Mouse (Mus musculus) CH12.LX (cell line): ENCODE data around the gene Gna14. TPM values are rescaled to one million over a fixed set of nuclear protein-coding genes. Genes with fewer than 3 reads are reported as not detected.

Source experiments
- DNase-seq: peaks from one replicate; pipeline ENCODE4 v3.0.0-alpha.2; 2013; ENCODE audit errors: extremely low read depth
- H3K27ac ChIP-seq: 2 replicates; pipeline ENCODE4 v1.5.1; 2012; ENCODE audit warnings: low read depth, mild to moderate bottlenecking, control low read depth, moderate library complexity; ENCODE audit not compliant: insufficient read depth
- H3K27me3 ChIP-seq: replicated peaks from 2 replicates; pipeline ENCODE3; 2012; ENCODE audit warnings: inconsistent platforms
- H3K36me3 ChIP-seq, 2 experiments: replicated peaks in 1 of 2; 2 replicates each; pipeline versions ENCODE3 to v1.6.1; 2012; ENCODE audit warnings: inconsistent platforms in 1 of 2, low read length in 1 of 2, mild to moderate bottlenecking in 1 of 2, mixed read lengths in 1 of 2, moderate library complexity in 1 of 2; ENCODE audit not compliant: control insufficient read depth in 1 of 2, insufficient read depth in 1 of 2
- H3K4me1 ChIP-seq, 2 experiments: 2 replicates each; pipeline ENCODE4 v1.6.1; 2012; ENCODE audit warnings: inconsistent platforms in 1 of 2, moderate library complexity in 1 of 2; ENCODE audit not compliant: insufficient read depth in 2 of 2, control insufficient read depth in 1 of 2
- H3K4me2 ChIP-seq: 2 replicates; pipeline ENCODE4 v1.6.1; 2012; ENCODE audit warnings: low read depth, mild to moderate bottlenecking, control low read depth; ENCODE audit not compliant: poor library complexity, insufficient read depth, severe bottlenecking
- H3K4me3 ChIP-seq, 3 experiments: fragments of 150-350 bp in 1 of 3; sonication (generic) in 1 of 3; replicated peaks in 1 of 3; 2 replicates each; pipeline versions ENCODE3 to v1.5.1; 2011 to 2012; ENCODE audit warnings: low read depth in 2 of 3, low read length in 2 of 3, mild to moderate bottlenecking in 2 of 3, moderate library complexity in 2 of 3, control low read depth in 1 of 3, improper control_type of control experiment in 1 of 3, inconsistent platforms in 1 of 3, mixed read lengths in 1 of 3; ENCODE audit not compliant: poor library complexity in 1 of 3
- H3K79me2 ChIP-seq: replicated peaks from 2 replicates; pipeline ENCODE4 v1.6.1; 2012; ENCODE audit warnings: mild to moderate bottlenecking, moderate library complexity; ENCODE audit not compliant: control insufficient read depth, poor library complexity, insufficient read depth, severe bottlenecking; ENCODE audit errors: extremely low read depth
- H3K9ac ChIP-seq: 2 replicates; pipeline ENCODE4 v1.6.1; 2012; ENCODE audit warnings: low read depth, mild to moderate bottlenecking, control low read depth, moderate library complexity; ENCODE audit not compliant: insufficient read depth
- H3K9me3 ChIP-seq: replicated peaks from 2 replicates; pipeline ENCODE3; 2012; ENCODE audit warnings: low read length, inconsistent platforms, mixed read lengths
- BHLHE40 ChIP-seq: IDR thresholded peaks from 2 replicates; pipeline ENCODE4 v1.6.1; 2011; ENCODE audit warnings: mild to moderate bottlenecking, low read depth, low read length, improper control_type of control experiment
- CHD1 ChIP-seq: IDR thresholded peaks from 2 replicates; pipeline ENCODE4 v1.6.1; 2012; ENCODE audit warnings: low read depth, low read length, improper control_type of control experiment, inconsistent platforms
- CTCF ChIP-seq, 2 experiments: IDR thresholded peaks in 1 of 2; conservative IDR thresholded peaks in 1 of 2; 2 replicates each; pipeline ENCODE4 v1.5.1; 2011 to 2012; ENCODE audit warnings: low read depth in 2 of 2, low read length in 2 of 2, improper control_type of control experiment in 1 of 2, inconsistent platforms in 1 of 2, mild to moderate bottlenecking in 1 of 2, moderate library complexity in 1 of 2
- E2F4 ChIP-seq: IDR thresholded peaks from 2 replicates; pipeline ENCODE4 v1.6.1; 2011; ENCODE audit warnings: low read depth, low read length, improper control_type of control experiment; ENCODE audit not compliant: insufficient replicate concordance
- ETS1 ChIP-seq: conservative IDR thresholded peaks from 2 replicates; pipeline ENCODE4 v1.6.1; 2012; ENCODE audit warnings: low read depth, mild to moderate bottlenecking, inconsistent platforms, low read length, improper control_type of control experiment, moderate library complexity
- IRF4 ChIP-seq: IDR thresholded peaks from 2 replicates; pipeline ENCODE4 v1.6.1; 2014; ENCODE audit warnings: low read depth, mild to moderate bottlenecking, inconsistent platforms, low read length, improper control_type of control experiment
- JUND ChIP-seq: conservative IDR thresholded peaks from 2 replicates; pipeline ENCODE4 v1.6.1; 2011; ENCODE audit warnings: low read depth, low read length, improper control_type of control experiment
- KAT2A ChIP-seq: IDR thresholded peaks from 2 replicates; pipeline ENCODE4 v1.6.1; 2012; ENCODE audit warnings: low read length, improper control_type of control experiment, inconsistent platforms; ENCODE audit not compliant: insufficient replicate concordance
- MAZ ChIP-seq: IDR thresholded peaks from 2 replicates; pipeline ENCODE4 v1.6.1; 2012; ENCODE audit warnings: low read depth, mild to moderate bottlenecking, inconsistent platforms, low read length, improper control_type of control experiment, moderate library complexity
- MXI1 ChIP-seq: IDR thresholded peaks from 2 replicates; pipeline ENCODE4 v1.6.1; 2011; ENCODE audit warnings: mild to moderate bottlenecking, low read depth, low read length, improper control_type of control experiment
- NRF1 ChIP-seq: IDR thresholded peaks from 2 replicates; pipeline ENCODE4 v1.6.1; 2014; ENCODE audit warnings: low read depth, mild to moderate bottlenecking, inconsistent platforms, low read length, improper control_type of control experiment, moderate library complexity
- PAX5 ChIP-seq: IDR thresholded peaks from 2 replicates; pipeline ENCODE4 v1.6.1; 2012; ENCODE audit warnings: low read length, inconsistent platforms, mixed read lengths
- POLR2A ChIP-seq: IDR thresholded peaks from 2 replicates; pipeline ENCODE4 v1.6.1; 2011; ENCODE audit warnings: low read depth, mild to moderate bottlenecking, improper control_type of control experiment, low read length
- POLR2AphosphoS2 ChIP-seq: IDR thresholded peaks from 2 replicates; pipeline ENCODE4 v1.6.1; 2011; ENCODE audit warnings: low read depth, low read length, improper control_type of control experiment
- RAD21 ChIP-seq: IDR thresholded peaks from 2 replicates; pipeline ENCODE4 v1.6.1; 2011; ENCODE audit warnings: low read depth, mild to moderate bottlenecking, low read length, improper control_type of control experiment, moderate library complexity
- RCOR1 ChIP-seq: conservative IDR thresholded peaks from 2 replicates; pipeline ENCODE4 v1.6.1; 2012; ENCODE audit warnings: low read depth, mild to moderate bottlenecking, inconsistent platforms, low read length, improper control_type of control experiment
- TBP ChIP-seq: conservative IDR thresholded peaks from 2 replicates; pipeline ENCODE4 v1.6.1; 2011; ENCODE audit warnings: low read depth, low read length, improper control_type of control experiment
- ZKSCAN1 ChIP-seq: IDR thresholded peaks from 2 replicates; pipeline ENCODE4 v1.6.1; 2012; ENCODE audit warnings: low read depth, inconsistent platforms, low read length, improper control_type of control experiment, borderline replicate concordance
- dilution Hi-C: fragments of 300-500 bp; cut with MboI; formaldehyde crosslinking; loops from 2 replicates; pipeline ENCODE4 v1.14.3; 2020; ENCODE audit warnings: low sequenced_read_pairs; ENCODE audit not compliant: extremely low pct_unique_long_range_greater_than_20kb, extremely low pct_ligation_motif_present
- in situ Hi-C: fragments of 300-500 bp; cut with MboI; formaldehyde crosslinking; loops from 3 replicates; pipeline ENCODE4 v1.14.3; 2019; ENCODE audit warnings: low sequenced_read_pairs, low pct_ligation_motif_present, low pct_unique_long_range_greater_than_20kb, mixed read lengths
- polyA plus RNA-seq: library from polyadenylated mRNA; unstranded; fragments of >175 nt; gene quantifications from 2 replicates; pipeline ENCODE4 v1.2.1, GENCODE M21; 2012; ENCODE audit warnings: low read depth; ENCODE audit not compliant: insufficient read length
- total RNA-seq, 2 experiments: library from RNA; depleted of rRNA; stranded (reverse); fragments of 300-350 nt in 1 of 2; fragments of >200 nt in 1 of 2; gene quantifications; 2 replicates each; pipeline ENCODE4 v1.2.3; 2012 to 2014

The Gna14 gene
- total and polyA plus RNA-seq, 3 experiments = 0.08 TPM; not detected in 2

- Histone ChIP-seq H3K27me3 (no peaks in the 10 kb centered on the region), H3K27ac (no peak overlapping the region), H3K9me3 (no peaks in the 10 kb centered on the region)
These were observed 4.3 kb downstream of the Gna14 start for GRCm38 (mm10) chr19:16439834-16440233.

GRCm38 (mm10) chr19:16441329-16441728 lies 5.8 kb downstream of the Gna14 start:
- in situ Hi-C loops = no loop called here
- TF ChIP-seq PAX5 (no peak), RCOR1 (no peak), IRF4 (no peak)
- H3K4me1 ChIP-seq = no peaks in the 10 kb centered on the region

More at GRCm38 (mm10) chr19:16439834-16440233, 4.3 kb downstream of the Gna14 start:
- H3K4me2 ChIP-seq = no peak overlapping the region
- in situ Hi-C loops = no loop called here
- H3K36me3 ChIP-seq = no peaks in the 10 kb centered on the region
- TF ChIP-seq RCOR1 (no peak), KAT2A (no peak), ETS1 (no peak), CTCF (conservative IDR thresholded peaks at IDR 0.05 in 1 of 2, IDR thresholded peaks at IDR 0.05 in 1 of 2; ENCODE audit: low read depth in 2 of 2, low read length in 2 of 2) (no peak)
- no peaks in the 10 kb centered on the region for H3K79me2 ChIP-seq
- DNase-seq = no peak
- peaks cover 0 to 5% of the 10 kb centered on the region in 2 experiments; a peak in 3 of 4 replicates for H3K4me1 ChIP-seq
- dilution Hi-C loops = no loop called here
- H3K9ac ChIP-seq = no peak overlapping the region
- no peak overlapping the region for H3K4me3 ChIP-seq

GRCm38 (mm10) chr19:16443335-16443734 lies 7.8 kb downstream of the Gna14 start:
- TF ChIP-seq TBP = no peak
- no peak for TF ChIP-seq POLR2A
- no peak for TF ChIP-seq POLR2AphosphoS2
- TF ChIP-seq ZKSCAN1 = no peak
- no peak for TF ChIP-seq NRF1
- no peak for TF ChIP-seq MXI1
- no peak for TF ChIP-seq JUND
- no peak for TF ChIP-seq RAD21
- no peak for TF ChIP-seq CHD1
- no peak for TF ChIP-seq E2F4
- no peak for TF ChIP-seq MAZ
- TF ChIP-seq BHLHE40 = no peak
- H3K4me1 ChIP-seq = no peaks in the 10 kb centered on the region
- H3K79me2 ChIP-seq = no peaks in the 10 kb centered on the region
- in situ Hi-C loops (no loop called here), dilution Hi-C loops (no loop called here)
- H3K36me3 ChIP-seq = no peaks in the 10 kb centered on the region
- no peak overlapping the region for H3K9ac ChIP-seq
- H3K9me3 ChIP-seq = no peaks in the 10 kb centered on the region
- no peak overlapping the region for H3K4me3 ChIP-seq
- H3K4me2 ChIP-seq = no peak overlapping the region
- no peak overlapping the region for H3K27ac ChIP-seq
- DNase-seq = no peak
- H3K27me3 ChIP-seq = no peaks in the 10 kb centered on the region

More at GRCm38 (mm10) chr19:16441329-16441728, 5.8 kb downstream of the Gna14 start:
- Histone ChIP-seq H3K9ac (no peak overlapping the region), H3K79me2 (no peaks in the 10 kb centered on the region), H3K27me3 (no peaks in the 10 kb centered on the region), H3K27ac (no peak overlapping the region), H3K9me3 (no peaks in the 10 kb centered on the region), H3K36me3 (no peaks in the 10 kb centered on the region), H3K4me2 (no peak overlapping the region), H3K4me3 (no peak overlapping the region)
- dilution Hi-C loops = no loop called here
- DNase-seq = no peak
